Mouse (Mus musculus): ENCODE measurements around the gene Hoxa11.

Gene Hoxa11

DNA sequence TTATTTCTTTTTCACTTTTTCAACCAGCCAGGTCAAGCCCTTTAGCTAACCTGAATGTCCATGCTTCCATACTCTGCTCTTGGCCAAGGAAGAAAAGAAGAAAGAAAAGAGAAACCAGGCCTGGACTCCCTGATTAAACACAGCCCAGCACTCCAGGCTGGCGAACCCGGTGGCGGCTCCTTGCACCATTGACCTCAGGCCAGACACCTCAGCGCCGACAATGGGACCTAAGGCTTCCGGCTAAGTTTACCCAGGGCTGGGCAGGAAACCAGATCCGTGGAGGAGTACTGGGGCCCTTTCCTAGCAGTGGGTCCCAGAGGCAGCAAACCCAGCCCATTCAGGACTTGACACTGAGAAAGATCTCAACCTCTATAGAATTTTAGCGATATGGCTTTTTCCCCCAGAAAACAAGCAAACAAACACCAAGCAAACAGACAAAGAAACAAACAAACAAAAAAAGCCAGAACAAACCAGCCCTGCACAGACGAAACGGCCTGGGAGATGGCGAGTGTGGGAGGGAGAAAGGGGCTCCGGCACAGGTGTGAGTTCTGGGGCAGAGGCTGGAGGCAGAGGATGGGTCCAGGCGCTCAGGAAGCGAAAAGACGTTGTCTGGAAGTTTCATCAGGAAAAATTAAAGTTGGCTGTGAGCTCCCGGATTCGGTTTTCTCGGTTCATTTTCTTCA is 13.6 kb downstream of the Hoxa11 start:
- no peak for DNase-seq

DNA sequence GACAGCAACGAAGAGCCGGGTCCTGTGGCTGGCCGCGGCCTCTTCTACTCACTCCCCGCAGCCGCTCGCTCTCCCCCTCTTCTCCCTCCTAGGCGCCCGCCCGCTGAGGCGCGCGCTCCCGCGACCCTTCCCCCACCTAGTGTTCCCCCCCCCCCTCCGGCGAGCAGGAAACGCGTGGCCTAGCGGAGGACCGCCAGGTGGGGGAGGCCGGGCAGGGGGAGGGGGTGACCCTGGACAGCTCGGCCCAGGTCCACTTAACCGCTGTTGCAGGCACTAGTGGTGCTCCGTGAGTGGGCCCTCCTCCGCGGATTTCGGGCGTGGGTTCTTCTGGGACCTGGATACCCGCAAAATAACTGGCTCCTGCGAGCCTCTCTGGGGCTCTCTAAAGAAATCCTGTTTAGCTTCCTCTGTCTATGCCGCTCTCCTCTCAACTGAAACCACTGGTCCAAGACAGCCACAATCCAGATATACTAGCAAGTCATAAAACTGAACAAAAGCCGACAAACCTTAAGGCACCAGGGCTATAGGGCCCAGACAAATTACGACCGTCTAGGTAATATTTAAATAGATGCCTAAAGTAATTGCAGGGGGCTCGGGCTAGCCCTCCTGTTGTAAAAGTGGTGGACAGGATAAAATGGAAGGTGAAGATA is 15.0 kb downstream of the Hoxa11 start, which contains the start of gene Hoxa9:
Gene Hoxa9 (minus strand): TSS at position 574 of the 650 bp plus-strand sequence.
- no peak for DNase-seq

DNA sequence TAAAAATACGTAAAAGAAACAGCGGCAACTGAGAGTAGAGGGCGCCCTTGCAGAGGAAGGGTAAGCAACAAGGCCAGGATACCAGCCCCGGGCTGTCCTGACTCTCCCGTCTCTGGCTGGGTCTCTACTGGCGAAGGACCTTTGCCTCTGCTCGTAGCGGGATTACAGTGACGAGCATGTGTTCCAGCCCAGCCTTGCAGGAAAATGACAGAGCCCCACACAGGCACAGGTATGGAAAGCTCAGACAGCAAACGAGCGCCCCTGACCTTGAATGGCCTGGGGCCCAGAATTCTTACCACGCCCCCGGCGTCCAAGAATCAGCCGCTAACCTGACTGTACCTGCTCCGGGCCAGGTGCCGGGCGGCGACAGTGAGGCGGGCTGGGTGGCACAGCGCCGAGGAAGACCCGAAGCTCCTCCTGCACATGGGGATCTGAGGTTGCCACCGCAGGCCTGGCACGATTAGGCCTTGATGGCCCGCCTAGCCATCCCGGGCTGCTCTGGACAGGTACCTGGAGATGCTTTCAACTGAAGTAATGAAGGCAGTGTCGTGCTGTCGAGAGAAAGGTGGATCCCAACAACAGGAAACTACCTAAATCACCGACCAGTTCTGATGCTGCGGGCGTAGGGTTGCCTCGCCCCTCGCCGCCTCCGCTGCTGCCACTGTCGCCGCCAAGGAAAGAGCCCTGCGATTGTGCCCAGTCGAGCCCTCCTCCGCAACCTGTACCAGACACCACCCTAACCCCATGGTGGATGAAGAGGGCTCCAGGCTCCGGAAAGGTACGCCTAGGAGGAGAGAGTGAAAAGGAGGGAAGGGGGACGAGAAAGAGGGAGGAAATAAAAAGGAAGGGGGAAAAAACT is 15.8 kb downstream of the Hoxa11 start:
- no peak for DNase-seq

DNA sequence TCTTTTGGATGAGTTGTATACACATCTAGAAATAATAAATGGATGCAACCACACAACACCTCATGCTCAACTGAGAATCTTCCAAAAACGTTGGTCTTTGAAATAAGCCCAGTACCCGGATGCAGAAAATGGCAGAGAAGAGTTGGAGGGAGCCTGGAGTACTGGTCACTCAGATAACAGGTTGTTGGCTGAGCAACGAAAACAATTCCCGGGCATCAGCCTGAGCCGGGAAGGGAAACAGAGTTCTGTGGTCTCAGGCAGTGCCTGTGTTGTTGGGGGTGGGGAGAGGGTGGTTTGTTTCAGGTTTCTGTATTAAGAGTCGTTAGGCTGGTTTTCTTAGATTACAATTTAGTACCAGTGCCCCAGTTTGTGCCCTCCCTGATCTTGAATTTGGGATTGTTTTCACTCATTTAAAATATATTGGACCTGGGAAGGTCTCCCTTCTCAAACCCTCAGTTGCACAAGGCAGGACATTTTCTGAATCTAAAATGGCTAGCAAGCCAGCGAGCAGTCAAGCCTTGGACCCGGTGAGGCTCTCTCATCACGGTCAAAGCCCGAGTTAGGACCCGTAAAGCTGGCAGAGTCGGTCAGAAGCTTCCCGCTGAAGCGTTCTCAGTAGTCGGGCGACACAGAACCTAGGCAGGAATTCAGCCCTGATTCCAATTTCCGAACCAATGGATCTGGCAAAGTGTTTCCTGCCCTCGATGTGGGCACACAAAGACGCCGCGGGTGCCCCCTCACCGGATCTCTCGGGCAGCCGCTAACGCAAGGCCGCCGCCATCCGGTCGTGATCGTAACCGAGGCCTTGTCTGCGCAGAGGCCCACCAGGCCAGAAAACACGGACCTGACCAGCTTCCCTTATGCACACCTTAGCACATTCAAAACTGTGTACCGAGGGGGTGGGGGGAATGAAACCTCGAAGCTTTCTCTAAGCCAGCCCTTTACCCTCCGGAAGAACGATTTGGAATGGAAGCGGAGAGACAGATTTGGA is 16.8 kb downstream of the Hoxa11 start:
- no peak for DNase-seq

DNA sequence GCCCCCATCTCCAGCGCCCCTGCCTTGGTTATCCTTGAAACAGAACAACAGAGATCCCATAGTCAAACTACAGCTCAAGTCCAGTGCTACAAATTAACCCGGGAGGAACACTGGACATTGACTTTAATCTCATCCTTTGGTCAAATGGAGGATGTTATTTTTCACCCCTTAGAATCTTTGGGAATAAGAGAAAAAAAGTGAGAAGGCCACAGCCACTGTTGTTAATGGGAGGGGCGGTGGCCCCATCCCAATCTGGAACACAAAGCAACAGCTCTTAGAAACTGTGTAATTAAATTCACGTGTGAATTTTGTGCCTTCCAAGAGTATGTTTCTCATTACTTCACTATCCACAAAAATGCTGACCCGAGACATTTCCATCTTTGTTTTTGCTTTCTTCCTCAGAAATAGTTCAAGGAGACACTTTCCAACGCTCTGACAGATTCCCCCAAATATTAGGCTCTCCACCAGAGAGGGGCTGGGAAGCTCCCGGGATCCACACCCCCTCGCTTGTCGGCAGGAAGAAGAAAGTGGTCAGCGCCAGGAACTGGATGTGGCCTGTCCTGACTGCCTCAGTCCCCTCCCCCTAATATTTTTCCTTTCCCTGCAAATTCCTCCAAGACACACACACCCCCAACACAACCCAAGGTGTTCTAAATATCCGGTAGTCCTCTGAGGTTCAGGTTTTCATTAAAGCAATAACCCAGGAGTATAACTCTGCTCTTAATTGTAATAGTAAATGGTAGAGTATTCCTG is 18.0 kb downstream of the Hoxa11 start:
- no peak for DNase-seq

DNA sequence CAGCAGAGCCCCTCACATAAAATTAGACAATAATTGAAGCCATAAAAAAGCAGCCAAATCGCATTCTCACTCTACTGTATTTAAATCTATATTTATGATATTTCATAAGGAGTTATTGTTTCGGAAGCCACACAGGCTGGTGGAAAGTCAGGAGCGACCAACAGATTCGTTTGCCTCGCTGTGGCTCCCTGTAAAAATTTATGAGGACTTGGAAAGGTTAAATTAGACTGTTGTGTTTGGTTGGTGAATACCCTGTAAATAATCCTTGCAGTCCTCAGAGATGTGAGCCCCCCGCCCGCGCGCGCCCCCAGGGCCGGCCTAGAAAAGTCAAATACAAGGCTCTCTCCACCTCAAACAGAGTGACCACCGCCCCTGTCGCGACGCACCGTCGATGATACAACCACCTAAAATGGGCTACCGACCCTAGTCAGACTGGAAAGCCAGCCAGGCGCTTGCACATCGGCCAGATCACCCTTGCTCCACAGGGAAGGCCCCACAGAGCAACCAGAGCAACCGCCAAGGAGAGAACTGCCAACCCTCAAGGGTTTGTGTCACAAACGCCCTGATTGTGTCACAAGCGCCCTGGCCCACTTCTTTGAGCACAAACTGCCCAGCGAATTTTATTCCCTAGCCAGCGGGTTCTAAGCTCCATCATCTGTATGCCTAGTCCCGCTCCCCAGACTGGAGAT is 18.9 kb downstream of the Hoxa11 start:
- no peak for DNase-seq

DNA sequence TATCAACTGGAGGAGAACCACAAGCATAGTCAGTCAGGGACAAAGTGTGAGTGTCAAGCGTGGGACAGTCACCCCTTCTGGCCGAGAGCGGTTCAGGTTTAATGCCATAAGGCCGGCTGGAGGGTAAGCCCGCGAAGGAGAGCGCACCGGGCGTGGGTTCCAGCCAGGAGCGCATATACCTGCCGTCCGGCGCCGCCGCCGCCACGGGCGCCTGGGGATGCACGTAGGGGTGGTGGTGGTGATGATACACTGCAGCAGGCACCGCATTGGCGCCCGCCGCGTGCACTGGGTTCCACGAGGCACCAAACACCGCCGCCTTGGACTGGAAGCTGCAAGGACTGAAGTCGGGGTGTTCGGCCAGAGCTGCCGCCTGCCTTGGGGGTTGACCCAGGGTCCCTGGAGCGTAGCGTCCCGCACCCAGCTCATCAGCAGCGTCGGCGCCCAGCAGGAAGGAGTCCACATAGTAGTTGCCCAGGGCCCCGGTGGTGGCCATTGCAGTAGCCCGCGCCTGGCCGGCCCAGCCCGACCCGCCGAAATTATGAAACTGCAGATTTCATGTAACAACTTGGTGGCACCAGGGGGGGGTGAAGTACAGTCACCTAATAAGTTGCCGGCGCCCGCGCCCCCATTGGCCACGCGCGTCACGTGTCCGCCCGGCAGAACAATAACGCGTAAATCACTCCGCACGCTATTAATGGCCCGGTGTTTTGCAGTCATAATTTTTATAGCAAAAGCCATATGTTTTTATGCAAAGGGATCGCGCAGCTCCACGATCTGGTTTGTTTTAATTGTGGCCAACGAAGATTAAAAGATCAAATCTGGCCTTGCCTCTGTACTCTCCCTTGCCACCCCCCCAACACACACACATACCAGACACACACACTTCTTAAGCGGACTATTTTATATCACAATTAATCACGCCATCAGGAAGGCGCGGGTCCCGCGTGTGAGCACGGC is 19.7 kb downstream of the Hoxa11 start:
- no peak for DNase-seq

DNA sequence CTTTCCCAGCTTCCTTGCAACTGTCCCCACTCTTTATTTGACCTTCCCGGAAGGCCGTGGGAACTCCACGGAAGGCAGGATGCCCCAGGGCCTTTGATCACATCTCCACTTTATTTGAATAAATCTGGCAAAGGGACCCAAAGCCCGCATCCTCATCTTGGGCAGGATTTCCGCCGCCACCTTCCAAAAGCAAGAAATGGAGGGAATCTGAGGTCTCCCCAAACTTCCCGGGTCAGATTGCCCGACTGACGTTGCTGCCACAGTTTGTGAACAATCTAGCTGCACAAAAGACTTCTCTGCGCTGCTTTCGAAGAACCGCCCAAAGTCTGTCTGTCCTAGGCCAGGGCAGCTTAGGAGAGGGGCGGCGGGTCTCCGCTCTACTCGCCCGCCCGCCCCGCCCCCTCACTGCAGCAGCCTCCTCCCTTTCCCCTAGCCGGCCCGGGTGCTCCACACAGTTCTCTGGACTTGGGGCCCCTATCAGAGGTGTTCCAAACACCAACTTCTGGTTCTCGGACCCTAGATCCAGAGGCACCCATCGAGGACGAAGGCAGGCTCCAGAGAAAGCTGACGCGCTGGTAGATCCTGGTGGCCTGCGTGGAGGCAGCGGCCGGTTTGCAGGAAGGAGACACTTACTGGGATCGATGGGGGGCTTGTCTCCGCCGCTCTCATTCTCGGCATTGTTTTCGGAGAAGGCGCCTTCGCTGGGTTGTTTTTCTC is 20.6 kb downstream of the Hoxa11 start:
- DNase-seq: peak in 1 of 2 experiments; percentile 3

DNA sequence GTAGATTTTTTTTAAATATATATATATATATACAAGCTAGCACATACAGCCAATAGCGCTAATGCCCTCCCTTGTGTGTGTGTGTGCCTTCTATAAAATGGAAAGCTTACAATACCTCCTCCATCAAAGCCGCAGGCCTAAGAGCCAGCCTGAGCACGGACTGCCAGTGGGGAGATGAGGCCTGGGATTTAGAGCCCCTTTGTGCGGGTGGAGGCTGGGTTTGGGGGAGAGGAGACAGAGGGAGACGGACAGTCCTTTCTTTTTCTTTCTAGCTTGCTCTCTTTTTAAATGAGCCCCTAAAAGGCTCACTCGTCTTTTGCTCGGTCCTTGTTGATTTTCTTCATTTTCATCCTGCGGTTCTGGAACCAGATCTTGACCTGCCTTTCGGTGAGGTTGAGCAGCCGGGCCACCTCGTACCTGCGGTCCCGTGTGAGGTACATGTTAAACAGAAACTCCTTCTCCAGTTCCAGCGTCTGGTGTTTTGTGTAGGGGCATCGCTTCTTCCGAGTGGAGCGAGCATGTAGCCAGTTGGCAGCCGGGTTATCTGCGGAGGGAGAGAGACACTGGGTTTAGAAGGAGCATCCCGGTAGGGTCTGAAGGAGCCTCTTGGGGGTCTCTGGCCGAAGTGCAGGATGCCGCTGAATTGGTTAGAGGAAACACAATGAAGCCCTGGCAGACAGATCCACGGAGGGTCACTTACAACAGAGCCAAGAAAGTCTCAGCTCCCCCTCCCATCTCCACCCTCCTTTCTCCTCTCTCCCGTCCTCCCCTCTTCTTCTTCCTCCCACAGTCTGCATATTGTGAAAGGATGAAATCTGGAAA is 21.5 kb downstream of the Hoxa11 start:
- DNase-seq: no peak

DNA sequence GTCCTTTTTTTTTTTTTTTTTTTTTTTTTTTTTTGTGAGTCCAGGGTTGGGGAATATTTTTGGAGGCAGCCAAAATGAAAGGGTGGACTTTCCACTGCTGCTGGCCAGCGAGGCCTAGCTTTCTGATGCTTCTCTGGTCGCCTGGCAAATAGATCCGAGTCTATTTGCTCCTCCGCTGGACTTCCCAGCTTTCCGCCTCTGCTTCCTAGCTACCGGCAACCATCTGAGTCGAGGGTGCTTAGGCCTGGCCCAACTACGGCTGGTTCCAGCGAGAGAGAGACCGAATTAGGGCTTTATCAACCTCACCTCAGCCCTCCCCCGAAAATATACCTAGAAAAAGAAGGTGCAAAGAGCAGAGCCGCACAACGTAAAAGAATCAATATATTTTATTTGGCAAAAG is 22.9 kb downstream of the Hoxa11 start:
- DNase-seq: no peak

DNA sequence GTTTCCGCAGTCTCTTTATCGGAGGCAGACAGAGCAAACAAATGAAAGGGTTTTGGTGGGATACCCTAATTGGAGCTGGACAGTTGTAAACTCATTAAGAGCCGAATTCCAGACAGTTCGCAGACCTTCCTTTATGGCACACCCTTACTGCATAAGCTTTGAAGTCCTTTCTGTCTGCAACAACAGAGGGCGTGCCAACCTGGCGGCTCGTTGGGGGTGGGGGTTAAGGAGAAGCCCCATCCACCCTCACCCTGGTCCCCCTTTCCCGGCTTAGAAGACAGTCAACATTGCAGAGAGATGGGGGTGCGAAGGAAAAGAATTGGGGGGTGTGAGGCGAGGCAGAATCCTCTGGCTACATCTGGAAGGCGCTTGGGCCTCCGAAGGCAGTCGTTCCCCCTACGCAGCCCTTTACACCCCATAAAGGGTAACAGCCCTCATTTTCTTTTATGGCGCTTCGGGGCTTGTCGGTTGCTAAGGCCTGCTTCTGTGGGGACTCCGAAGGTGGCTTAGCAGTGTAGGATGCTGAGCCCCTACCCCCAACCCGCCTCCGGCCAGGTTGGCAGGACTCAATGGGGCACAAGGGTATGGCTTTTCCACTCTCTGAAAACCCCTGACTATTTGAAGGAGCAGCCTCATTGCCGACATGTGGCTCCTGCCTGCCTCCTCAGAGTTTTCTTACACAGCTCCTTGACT is 23.5 kb downstream of the Hoxa11 start:
- DNase-seq: no peak

DNA sequence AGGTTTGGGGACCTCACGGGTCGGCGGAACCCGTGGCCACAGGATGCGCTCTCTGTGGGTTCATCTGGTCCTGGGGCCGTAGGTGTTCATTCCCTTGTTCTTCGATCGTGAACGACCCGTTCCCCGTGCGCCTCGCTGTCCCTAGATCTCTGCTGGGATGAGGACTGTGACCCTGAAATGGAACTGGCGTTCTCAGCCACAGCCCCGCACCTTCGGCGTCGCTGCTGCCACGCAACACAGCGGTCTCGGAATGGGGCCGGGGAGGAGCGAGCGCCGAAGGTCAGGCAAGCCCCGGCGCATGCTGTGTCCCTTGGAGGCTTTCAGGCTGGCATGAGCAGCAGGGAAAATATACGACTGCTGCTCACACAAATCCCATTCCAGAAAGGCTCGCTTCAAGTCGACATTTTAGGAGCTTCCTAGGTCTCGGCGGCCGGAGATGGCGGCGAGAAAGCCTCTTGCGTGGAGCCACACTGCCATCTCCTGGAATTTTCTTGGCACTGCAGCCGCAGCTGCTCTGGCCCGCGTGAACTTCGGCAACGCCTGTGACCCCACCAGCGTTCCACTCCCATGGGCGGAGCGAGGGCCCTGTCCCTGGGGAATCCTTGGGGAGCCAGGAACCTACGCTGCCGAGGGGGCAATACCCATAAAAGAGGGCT is 24.1 kb downstream of the Hoxa11 start, which contains the start of gene Hoxa7:
Gene Hoxa7 (minus strand): TSS at position 518 of the 656 bp plus-strand sequence.
- DNase-seq: peak; percentile 63 to 82

DNA sequence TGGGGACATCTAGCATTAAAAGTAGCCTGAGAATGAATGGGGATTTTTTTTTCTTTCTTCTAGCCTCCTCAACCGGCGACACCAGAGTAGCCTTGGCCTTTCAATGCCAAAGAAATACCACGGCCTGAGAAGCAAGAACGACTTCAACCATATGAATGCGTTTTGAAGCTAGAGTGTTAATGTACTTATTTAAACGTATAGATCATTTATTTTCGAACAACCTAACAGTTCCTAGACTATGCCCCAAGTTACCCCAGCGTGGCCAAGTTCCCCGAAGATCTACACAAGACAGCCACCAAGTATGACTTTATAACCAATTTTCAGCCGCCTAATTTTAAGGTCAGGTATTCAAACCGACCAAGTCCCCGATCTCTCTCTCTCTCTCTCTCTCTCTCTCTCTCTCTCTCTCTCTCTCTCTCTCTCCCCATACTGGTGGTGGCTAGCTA is 24.7 kb downstream of the Hoxa11 start:
- no peak for DNase-seq

DNA sequence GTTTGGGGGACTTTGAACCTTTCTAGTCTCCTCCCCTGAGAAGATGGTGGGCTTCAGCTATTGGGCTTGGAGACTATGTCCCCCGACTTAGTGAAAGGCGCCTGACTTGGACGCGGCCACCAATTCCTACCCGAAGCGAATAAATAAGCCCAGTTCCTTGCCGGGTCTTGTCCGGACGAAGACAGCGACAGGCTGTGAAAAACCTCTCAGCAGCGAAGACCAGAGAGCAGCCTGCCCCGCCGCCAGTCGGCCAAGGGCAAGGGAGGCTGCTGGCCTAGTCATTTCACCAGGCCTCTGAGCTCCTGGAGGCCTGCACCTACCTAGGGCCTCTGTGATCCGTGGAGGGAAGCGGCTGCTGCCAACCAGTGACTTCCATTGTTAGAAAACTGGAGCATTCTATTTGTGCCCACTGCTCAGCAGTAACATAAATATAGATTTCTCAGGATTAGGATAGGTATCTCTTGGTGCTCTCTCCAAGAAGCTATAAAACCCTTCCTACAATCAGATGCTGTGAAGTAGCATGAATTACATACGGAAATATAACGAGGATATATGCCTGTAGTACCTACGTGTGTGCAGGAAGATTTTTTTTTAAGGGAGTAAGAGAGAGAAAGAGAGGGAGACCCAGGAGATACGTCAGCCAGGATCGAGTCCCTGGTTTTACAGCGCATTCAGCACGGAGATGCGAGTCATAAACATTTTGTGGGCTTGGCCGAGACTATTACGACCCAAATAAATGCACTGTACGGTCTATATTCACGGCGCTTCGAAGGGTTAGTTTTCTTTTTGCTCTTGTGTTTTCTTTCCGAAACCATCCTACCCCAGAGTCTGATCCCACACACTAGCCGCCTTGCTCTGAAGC is 25.4 kb downstream of the Hoxa11 start:
- DNase-seq: no peak

DNA sequence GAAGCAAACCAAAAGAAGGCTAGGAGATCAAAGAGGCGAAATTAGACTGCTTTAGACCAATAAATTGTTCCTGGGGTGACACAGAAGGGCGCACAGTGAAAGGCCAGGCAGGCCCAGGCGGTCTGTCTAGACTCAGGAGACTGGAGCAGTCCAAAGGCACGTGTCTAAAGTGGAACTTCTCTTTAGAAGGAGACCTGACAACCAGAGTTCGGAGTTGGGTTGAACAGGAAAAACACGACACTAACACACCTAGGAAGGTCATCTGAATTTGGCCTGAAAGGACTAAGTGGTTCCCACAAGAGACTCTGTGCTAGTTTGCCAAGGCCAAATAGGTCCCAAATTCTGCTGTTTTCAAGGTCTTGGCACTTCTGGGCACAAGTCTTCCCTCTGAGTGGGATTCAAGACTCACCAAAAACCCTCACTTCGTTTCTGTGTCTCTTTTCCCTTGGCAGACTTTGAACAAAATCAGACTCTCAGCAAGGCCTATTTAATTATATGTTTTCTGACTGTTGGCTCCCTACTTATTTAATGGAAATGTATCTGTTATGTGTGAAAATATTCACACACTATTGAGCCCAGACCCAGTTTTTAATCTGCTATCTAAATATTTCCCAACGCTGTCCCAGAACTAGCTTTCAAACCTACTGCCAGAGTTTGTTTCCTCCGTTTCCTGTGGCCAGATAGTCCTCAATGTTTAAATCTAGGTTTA is 26.2 kb downstream of the Hoxa11 start:
- no peak for DNase-seq

Data from spleen, adult 18-20 months (tissue).